Mouse (Mus musculus) brain, embryonic 14.5 days (tissue): ENCODE data around the gene Atp1b3.

ENCODE experiments used
- CTCF ChIP-seq: fragments of 200-500 bp; IDR thresholded peaks from 2 replicates; pipeline ENCODE4 v1.5.1; 2012; ENCODE audit warnings: inconsistent platforms, mild to moderate bottlenecking, moderate library complexity, borderline replicate concordance; ENCODE audit not compliant: insufficient read depth, insufficient read length; ENCODE audit errors: extremely low read depth
- POLR2A ChIP-seq: fragments of 200-500 bp; IDR thresholded peaks from 2 replicates; pipeline ENCODE4 v1.6.1; 2012; ENCODE audit warnings: mild to moderate bottlenecking, inconsistent platforms, borderline replicate concordance; ENCODE audit not compliant: poor library complexity, insufficient read depth, insufficient read length, severe bottlenecking; ENCODE audit errors: extremely low read depth

- TF ChIP-seq CTCF (no peak), POLR2A (no peak)
Measured at GRCm38 (mm10) chr9:96331146-96331545, 33.1 kb downstream of the Atp1b3 start.
